Mouse (Mus musculus) erythroblast, embryonic 14.5 days (primary cell): ENCODE measurements around the gene Bcam.

Experiments used
- GATA1 ChIP-seq: IDR thresholded peaks from 2 replicates; pipeline ENCODE4 v1.6.1; 2012; ENCODE audit warnings: low read length, inconsistent platforms, mixed read lengths
- TAL1 ChIP-seq: IDR thresholded peaks from 3 replicates; pipeline ENCODE4 v1.6.1; 2012; ENCODE audit warnings: low read length, inconsistent platforms, mixed read lengths

DNA sequence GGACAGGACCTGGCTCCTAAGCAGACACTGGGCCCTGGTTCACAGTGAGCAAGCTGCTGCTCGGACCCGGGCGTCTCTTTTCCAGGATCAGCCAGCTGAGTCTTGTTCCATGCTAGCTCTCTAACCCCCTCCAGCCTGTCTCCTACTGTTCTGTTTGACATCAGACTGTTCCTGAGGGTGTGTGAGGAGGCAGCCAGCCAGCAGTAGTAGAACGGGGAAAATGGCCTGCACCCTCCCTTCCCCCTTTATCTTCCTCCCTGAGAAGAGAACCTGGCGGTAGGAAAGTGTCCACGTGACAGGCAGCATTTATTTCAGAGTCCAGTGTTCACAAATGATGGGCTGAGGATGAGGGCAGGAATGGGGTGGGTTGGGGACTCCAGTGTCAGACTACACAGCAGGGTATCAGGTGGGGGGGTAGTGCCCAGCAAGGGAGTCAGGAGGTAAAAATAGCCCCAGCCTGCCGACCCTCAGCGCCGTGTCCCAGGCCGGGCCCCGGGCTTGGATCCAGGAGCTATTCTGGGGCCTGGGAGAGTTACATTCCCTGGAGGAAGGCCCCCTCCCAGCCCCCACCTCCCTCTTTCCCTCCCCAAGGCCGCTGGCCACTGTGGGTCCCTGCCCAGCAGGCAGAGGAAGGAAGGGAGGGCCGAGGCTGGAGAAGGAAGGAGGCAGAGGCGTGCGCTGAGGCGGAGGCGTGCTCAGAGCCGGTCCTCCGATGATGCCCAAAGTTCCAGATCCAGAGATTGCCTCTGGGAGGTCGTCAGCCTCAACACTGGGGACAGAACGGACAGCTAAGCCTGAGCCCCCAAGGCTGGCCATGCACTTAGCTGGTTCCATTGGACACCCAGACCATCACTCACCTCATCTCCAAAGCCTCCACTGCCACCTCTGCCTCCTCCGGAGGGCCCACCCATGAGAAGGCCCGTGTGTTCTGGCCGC is 14.7 kb downstream of the Bcam start:
- TF ChIP-seq GATA1 (no peak), TAL1 (no peak)
